Mouse (Mus musculus) kidney, adult 18-20 months (tissue): ENCODE data around the gene Pias3.
"Not testable (repeated sequence)": the region's sequence is repeated elsewhere in the genome, so short reads cannot be mapped to it uniquely, and the experiment has no call there.

ENCODE experiments used
- DNase-seq: peaks from one replicate; pipeline ENCODE4 v3.0.0; 2021

Pias3 gene

GRCm38 (mm10) chr3:96730785-96731184 lies 34.6 kb downstream of the Pias3 start:
- no peak for DNase-seq

DNA sequence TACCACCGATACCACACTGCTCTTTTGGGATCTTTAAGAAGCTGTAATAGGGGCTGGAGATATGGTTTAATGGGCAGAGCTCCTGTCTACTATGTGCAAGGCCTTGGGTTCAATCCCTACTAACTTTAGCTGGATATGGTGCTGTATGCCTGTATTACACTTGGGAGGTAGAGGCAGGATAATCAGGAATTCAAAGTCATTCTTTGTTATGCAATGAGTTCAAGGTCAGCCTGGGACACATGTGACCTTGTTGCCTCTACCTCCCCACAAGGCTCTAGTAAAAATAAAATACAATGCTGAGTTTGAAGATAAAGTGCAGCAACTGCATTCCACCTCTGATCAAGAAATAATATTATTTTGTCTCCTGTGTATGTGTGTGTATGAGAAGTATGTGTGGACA lies 37.8 kb downstream of the Pias3 start:
- DNase-seq = no peak

GRCm38 (mm10) chr3:96735200-96735599 lies 39.0 kb downstream of the Pias3 start:
- DNase-seq = no peak

- DNase-seq = no peak
Measured at GRCm38 (mm10) chr3:96737013-96737740, 41.0 kb downstream of the Pias3 start.

- DNase-seq = no peak
Measured at GRCm38 (mm10) chr3:96737995-96738394, 41.8 kb downstream of the Pias3 start.

GRCm38 (mm10) chr3:96740279-96740678 lies 44.1 kb downstream of the Pias3 start:
- not testable (repeated sequence) for DNase-seq

DNA sequence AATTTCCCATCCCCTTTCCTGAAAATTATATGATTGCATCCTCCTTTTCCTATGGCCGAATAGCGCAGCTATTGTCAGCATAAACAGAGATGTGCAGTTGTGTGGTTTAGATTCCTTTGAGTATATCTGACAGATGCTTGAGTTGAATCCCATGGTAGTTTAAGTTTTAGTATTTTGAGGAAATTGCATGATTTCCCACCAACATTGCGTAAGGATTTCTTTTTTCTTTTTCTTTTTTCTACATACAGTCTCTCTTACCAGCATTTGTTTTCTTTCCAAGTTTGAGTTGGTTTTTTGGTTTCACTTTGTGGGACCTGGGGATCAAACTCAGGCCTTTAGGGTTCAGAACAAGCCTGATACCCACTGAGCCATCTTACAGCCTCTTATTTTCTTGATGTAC lies 48.2 kb downstream of the Pias3 start:
- DNase-seq = no peak

- DNase-seq = no peak
Measured at GRCm38 (mm10) chr3:96746829-96747228, 50.6 kb downstream of the Pias3 start.
